Mouse (Mus musculus): ENCODE measurements around the gene Arhgef3.

Arhgef3 gene

GRCm38 (mm10) chr14:27388616-27389015 lies 273.9 kb downstream of the Arhgef3 start:
- peak in 1 of 2 experiments; percentile 12 for DNase-seq

GRCm38 (mm10) chr14:27389722-27390121 lies 275.0 kb downstream of the Arhgef3 start:
- DNase-seq: no peak

DNA sequence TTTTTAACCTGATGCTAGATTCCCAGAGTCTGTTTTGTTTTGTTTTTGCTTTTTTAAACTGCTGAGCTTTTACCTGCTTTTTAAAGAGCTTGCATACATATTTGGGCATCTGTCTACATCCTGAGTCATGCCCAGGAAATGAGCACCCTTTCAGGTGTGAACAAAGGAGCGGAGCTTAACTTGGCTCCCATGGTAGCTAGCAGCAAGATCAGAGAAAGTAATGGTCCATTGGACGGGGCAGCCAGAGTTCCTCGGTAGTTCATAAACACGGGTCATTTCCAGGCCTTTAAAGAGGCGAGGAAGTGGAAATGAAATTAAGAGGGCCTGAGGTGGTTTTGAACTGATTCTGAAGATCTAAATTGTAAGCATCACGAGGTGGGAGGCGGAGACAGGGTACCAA lies 276.0 kb downstream of the Arhgef3 start:
- DNase-seq: peak in 1 of 2 experiments; percentile 8

DNA sequence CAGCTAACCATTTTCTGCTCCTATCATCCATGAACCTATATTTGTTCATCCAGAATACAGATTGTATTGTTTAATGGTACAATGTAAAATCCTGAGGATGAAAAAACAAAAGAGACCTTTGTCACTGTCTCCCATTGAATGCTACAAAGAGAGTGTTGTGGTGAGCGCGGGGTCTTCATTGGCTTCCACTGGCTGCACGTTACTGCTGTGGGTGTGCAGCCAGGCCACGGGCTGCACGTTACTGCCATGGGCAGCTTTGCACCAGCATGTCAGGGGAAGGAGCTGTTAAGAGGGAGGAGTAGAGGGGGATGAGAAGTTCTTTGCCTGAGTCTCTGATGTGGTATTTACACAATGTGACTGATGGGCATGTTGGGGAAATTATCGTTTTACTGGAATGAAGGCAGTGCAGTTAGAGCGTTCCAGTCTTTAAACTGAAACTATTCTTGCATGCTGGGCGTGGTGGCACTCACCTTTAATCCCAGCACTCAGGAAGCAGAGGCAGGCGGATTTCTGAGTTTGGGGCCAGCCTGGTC lies 277.1 kb downstream of the Arhgef3 start:
- no peak for DNase-seq

GRCm38 (mm10) chr14:27392660-27393059 lies 278.0 kb downstream of the Arhgef3 start:
- DNase-seq: no peak

GRCm38 (mm10) chr14:27393806-27394205 lies 279.1 kb downstream of the Arhgef3 start:
- DNase-seq: no peak

DNA sequence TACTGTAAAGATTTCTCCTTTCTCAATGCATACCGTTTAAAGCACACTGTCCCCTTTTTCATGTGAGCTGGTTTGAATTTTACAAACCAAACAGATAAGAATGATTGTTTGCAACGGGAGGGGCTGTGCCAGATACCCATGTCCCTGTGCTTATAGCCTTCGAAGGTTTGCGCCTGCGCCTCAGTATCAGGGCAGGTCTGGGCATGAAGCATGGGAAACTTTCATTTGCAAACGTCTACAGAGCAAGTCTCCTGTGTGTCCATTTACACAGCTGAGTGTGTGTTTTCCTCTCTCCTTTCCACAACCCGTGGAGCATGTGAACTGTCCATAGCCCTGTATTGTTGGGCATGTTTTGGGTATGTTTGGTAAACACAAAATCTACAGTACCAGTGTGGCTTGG lies 281.7 kb downstream of the Arhgef3 start:
- DNase-seq: no peak

GRCm38 (mm10) chr14:27397526-27397925 lies 282.8 kb downstream of the Arhgef3 start:
- no peak for DNase-seq

- no peak for DNase-seq
These were observed 285.8 kb downstream of the Arhgef3 start for GRCm38 (mm10) chr14:27400495-27400894.

DNA sequence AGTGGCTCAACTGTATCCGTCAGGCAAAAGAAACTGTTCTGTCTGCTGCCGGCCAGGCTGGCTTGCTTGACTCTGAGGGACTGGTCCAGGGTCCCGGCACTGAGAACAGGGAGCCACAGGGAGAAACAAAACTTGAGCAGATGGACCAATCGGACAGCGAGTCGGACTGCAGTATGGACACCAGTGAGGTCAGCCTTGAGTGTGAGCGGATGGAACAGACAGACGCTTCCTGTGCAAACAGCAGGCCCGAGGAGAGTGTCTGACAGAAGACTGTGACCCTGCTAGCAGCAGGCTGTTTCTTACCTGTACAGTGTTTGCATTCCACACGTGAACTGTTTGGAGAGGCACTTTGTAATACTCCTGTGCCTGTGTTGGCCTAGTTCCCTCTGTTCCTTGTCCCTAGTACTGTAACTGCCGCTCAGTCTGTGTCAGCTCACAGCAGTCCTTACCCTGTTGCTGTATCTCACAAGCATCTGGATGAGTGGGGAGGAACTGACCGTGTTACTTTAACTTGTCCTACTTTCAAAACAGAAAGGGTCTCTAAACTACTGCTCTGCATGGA lies 287.1 kb downstream of the Arhgef3 start:
- no peak for DNase-seq

DNA sequence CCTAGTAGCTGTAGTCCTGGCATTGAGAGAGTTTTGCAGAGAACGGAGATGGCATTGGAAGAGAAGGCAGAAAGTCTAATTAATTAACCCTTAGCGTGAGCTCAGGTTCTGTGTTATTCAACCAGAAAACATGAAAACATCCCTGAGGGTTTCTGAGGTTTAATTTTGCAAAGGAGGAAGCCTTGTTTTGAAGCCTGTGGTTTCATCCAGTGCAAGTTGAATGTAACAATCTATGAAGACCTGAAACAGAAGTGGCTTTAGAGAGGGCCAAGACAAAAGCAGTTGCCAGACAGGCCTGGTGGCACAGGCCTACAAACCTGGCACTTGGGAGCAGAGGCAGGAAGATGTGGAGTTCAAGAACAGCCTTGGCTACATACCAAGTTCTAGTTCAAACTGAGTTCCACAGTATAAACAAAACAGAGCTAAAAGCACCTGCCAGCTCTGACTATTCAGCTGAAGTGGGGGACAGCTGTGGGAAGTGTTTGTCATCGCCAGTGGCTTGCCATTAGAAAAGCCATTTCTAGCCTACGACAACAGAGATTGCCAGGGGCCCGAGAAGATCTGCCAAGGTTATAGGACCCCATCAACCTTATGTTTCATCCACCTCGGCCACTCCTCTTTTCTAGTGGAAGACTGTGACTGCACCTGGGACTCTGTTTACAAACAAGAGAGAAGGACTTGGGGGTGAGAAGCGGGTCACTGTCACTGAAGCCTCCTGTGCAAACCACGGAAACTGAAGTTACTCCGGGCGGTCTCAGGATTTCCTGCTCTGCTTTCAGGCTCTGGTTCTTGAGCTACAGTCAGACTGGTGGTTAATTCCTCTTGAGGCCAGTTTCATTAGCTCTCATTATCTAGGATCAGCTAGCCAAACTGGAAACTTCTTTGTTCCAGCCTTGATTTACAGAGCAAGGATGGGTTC lies 287.9 kb downstream of the Arhgef3 start:
- DNase-seq: no peak

- no peak for DNase-seq
These were observed 290.8 kb downstream of the Arhgef3 start for GRCm38 (mm10) chr14:27405452-27405851.

DNA sequence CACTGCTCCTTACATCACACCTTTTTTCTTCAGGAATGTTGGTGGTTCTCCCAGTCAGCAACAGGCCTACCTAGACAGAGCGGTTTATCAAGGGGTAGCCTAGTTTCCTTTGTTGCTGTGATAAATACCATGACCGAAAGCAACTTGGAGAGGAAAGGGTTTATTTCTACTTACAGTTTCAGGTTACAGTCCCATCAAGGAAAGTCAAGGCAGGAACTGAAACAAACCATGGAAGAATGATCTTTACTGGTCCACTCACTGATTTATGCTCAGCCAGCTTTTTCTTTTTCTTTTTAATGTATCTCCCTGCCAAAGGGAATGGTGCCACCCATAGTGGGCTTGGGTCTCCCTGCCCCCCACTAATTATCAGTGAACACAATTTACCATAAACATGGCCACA lies 291.2 kb downstream of the Arhgef3 start:
- DNase-seq: no peak

GRCm38 (mm10) chr14:27408240-27408639 lies 293.5 kb downstream of the Arhgef3 start:
- peak in 1 of 2 experiments; percentile 25 for DNase-seq

DNA sequence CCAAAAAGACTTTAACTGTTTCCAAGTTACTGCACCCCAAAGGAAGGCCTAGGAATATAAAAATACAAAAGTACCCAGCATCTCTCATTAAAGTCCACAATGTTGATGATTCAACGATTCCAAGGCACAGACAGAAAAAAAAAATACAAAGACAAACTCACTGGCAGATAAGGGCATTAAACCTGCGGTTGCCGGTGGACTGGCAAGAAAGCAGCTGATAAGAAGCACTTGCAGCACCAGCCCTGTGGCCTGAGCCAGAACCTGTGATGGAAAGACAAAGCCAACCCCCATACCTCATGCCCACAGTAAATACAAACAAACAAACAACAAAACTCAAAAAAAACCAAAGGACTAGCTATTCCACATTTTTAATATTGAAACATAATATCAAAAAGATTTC lies 295.0 kb downstream of the Arhgef3 start:
- DNase-seq: no peak

DNA sequence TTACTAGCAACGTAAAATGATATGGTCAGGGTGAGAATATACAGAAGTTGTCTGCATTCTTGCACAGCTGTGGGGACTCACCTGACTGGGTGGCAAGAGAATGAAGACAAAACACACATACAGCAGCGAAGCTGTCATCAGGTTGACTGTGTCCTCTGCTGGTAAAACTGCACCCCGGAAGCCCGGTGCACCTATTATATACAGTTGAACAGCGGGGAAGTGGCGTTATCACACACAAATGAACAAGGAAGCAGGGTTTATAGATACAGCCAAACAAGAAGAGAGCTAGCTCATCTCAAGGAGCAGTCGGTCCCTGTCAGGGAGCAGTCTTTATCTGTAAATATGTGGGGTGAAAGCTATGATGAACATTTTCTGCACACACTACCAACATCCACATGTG lies 296.8 kb downstream of the Arhgef3 start:
- no peak for DNase-seq

DNA sequence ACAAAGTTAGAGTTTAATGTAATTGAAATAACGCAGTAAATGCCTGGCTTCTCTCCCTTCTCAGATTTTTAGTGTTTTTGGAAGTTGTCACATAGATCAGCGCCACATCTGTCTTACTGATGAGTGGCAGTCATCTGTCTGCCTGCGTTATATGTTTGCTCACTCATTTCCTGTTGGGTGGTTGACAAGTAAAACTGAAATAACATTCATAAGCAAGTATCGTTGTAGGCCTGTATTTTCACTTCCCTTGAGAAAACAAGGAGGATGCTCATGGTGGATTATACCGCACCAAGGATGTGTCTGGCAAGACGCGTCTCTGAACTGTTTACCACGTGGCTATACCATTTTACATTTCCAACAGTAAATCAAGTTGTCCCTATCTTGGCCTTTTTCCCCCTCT lies 298.0 kb downstream of the Arhgef3 start:
- no peak for DNase-seq

DNA sequence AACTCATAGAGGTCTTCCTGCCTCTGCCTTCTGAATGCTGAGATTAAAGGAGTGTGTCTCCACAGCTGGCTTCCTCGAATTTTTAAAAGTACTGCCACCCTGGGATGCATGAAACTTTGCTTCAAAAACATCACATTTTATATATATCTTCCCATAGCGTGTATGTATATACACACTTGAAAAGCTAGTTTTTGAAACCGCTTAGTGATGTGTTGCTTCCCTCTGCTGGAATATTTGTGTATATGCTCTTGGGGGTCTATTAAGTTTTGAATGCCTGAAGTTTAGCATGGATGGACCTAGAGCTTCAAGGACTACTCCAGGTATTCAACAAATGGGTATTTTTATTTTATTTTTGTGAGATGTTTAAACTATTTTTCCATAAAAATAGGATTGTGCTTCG lies 299.3 kb downstream of the Arhgef3 start:
- no peak for DNase-seq

DNA sequence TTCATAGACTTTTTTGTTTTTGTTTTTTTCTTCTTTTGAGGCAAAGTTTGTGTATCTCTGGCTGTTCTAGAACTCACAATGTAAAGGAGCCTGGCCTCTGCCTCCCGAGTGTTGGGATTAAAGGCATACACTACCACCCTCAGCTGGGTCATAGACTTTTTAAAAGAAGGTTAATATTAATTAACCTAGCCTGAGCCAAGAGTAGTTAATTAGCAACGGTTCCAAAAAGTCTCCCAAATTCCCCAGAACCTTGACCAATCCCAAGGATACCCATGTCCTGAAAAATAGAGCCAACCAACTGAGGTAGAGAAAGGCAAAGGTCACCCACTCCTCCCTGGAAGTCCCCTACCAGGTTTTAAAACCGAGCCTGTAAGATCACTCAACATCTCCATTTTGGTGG lies 306.1 kb downstream of the Arhgef3 start:
- DNase-seq: peak in 1 of 2 experiments; percentile 32

DNA sequence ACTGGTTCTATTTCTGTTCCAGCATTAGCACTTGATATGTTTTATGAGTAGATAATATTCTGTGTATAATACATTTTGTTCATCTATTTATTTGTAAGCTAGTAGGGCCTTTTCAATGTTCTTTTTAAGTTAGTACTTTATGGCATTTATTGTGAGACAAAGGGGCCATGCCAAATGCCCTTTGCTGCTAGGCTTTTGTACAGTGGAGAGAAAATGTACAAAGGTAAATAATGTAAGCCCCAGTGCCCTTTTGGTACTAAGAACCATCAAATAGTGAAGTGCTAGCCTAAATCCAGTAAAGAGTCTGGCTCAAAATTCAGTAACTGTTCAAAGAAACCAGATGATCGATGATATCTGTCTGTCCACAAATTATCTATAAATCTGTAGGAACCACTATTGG lies 307.6 kb downstream of the Arhgef3 start:
- DNase-seq: no peak

GRCm38 (mm10) chr14:27428573-27428972 lies 313.9 kb downstream of the Arhgef3 start, which contains the start of gene Fam208a:
TSS of gene Fam208a (plus strand) at chr14:27428834.
- peak; percentile 95 to 96 for DNase-seq

- DNase-seq: peak; percentile 79
These were observed 314.4 kb downstream of the Arhgef3 start for GRCm38 (mm10) chr14:27428973-27429711.

- DNase-seq: no peak
These were observed 315.6 kb downstream of the Arhgef3 start for GRCm38 (mm10) chr14:27430280-27430679.
